Mouse (Mus musculus): ENCODE results near the gene Rps19.

DNA sequence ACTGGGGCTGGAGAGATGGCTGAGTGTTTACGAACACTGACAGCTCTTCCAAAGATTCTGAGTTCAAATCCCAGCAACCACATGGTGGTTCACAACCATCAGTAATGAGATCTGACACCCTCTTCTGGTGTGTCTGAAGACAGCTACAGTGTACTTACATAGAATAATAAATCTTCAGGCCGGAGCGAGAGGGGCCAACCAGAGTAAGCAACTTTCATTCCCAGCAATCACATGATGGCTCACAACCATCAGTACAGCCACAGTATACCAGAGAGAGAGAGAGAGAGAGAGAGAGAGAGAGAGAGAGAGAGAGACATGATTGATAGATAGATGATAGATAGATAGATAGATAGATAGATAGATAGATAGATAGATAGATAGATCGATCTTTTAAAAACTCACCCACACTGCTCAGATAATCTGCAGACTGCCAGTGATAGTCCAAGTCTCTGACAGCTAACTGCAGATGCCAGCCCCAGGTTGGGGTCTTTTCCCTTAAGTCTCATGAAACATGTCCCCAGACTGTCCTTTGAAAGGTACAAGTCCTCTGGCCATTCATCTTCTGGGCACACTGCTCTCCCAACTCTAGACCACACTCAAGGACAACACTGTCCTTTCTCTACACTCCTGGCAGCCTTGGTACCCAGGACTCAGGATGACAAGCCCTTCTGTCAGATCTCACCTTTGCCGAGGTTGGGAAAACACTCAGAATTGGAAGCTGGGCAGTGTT is 32.4 kb upstream of the Rps19 start:
- TF ChIP-seq CTCF (IDR thresholded peaks at IDR 0.05; ENCODE audit: extremely low read depth, insufficient read depth, insufficient read length, insufficient replicate concordance) (no peak), POLR2A (IDR thresholded peaks at IDR 0.05; ENCODE audit: low read depth, low read length) (no peak)
